Mouse (Mus musculus) cerebellum, adult 9-11 months (tissue): ENCODE results near the gene Smyd3.

Source experiments
- DNase-seq: peaks from one replicate; pipeline ENCODE4 v3.0.0; 2022

Gene Smyd3

DNA sequence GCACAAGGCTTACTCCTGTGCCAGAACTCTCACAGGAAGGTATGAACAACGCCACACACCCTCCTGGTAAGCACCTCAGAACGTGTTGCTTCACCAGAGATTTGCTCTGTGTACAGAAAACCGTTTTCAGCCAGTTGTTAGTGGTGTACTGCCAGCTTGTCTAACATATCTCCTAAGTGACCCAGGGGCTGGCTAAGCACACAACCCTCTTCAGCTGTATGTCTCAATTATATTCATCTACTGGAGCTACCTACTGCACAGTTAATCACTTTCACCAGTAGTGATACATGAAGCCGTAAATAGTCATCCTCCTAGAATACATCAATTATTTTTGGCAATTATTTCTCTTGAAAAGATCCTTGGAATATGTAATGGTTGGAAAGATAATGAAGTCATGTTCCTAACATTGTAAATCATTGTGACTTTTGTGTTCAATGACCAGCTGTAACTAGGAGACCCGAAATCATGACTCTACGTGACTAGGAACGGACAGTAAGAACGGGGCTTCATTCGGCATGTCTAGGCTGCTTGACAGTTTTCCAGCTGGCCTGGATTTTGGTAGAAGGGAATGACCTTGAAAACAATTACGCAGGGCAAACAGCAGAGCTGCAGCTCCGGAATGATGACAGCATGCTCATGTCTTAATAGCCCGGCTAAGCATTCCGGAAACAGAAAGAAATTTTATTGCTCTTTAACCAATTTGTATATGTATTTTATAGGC, 236.3 kb downstream of the Smyd3 start:
- DNase-seq = peak; percentile 6

DNA sequence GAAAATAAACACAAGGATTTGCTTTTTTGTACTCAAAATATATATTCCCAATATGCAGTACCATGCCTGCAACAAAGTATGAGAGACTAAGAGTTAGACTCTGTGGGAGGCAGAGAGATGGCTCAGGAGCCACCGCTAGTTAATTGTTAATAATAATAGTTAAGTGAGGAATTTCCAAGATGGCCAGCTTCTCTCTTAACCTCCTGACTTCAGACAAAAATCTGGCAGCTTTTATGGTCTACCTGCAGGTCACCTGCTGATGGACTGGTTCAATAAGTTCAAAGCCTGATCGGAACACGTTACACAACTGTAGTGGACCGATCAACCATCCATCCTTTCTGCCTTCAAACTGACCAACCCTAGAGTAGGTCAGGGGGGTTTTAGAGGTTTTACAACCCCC, 238.7 kb downstream of the Smyd3 start:
- no peak for DNase-seq

DNA sequence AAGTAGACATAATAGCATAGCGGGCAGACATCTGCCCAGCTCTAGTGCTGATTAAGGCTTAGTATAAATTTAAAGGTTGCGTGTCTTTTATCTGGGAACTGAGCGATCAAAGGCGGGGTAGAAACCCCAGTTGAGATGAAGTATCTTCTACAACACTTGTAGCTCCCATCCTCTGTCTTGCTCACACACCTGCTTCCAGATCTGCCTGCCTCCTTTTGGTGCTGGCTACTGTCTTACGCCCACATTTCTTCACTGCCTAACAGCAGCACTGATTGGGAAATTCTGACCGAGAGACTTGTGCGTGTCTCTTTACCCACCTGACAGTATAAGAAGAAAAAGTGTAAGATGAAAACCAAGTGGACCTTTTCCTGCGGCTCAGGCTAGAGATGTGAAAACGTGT, 240.5 kb downstream of the Smyd3 start:
- DNase-seq = no peak

DNA sequence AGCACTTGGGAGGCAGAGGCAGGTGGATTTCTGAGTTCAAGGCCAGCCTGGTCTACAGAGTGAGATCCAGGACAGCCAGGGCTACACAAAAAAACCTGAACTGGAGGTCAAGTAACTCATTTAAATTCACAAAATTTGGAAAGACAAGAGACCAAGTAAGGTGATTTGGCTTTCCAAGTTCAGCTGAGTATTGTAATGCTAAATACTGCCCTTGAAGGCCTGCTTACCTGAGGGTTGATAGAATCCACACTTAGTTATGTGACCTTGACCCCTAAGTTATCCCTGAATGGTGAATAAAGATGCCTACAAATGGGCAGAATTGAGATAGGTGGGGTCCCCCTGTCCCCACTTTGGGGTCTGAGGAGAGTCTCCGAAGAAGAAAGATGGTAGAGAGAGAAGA, 241.0 kb downstream of the Smyd3 start:
- DNase-seq = no peak

DNA sequence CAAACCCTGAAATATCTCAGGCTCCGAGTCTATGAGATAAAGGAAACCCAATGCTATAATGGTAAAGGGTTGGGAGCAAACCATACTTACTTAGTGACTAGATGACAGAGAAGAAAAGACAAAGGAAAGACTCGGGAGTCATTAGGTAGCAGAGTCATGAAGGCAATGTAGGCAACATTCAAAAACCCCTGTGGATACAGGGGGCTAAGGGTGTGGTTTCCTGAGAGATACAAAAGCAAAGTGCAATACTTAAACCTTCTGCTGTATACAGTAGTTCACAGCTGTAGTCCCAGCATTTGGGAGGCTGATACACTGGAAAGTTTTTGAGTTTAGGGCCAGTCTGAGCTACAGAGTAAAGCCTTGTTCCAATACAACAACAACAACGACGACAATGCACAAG, 244.9 kb downstream of the Smyd3 start:
- no peak for DNase-seq

DNA sequence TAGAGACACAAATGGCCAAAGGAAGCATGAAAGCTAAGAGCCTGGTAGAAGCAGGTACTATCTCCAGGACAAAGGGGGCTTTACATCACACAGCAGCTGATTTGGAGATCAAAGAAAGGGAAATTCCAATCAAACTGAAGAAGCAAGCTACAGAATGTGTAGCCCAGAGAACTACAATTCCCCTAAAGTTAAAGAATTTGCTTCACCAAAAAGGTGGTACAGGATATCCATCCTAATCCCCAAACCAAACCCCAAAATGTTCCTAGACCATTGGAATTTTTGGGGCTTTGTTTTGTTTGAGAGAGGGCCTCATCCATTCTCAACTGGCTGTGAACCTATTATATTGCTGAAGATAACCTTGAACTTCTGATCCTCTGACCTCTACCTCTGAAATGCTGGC, 245.5 kb downstream of the Smyd3 start:
- DNase-seq = no peak

DNA sequence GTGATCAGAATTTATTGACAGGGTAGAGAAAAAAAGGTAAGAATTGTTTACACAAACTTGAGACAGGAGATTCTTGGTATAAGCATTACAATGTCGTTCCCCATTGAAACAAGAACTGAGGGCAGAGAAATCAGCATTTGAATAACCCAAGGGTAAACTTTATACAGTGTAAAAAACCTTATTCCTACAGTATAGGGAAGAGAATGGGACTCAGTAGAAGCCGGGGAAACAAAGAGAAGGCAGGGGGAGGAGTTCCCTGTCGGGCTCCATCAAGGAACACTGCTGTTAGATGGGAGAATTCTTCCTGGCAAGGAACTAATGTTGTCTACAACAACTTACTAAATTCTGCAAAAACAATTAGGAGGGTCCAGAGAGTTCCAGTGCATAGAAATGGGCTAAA, 250.9 kb downstream of the Smyd3 start:
- DNase-seq = no peak

DNA sequence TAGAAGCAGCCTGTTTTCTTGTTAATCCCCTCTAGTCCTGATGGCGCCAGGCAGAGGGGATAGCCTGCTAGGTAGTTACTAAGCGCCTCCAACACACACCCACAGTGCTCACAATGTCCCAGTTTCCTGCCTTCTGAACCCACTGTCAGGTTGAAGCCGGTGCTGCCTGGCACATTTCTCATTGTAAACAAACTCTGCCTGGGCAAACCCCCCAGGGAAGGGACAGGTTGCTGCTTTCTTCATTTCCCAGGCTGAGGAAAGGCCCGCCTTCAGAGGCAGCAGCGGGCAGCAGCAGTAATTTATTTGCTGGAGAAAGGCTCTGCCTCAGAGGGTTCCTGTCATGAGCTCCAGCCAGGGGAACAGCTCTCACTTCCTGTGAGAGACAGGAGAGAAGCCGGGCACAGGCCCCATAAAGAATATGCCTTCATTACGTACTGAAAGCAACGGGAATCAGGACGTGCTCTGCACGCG, 256.3 kb downstream of the Smyd3 start:
- peak; percentile 43 for DNase-seq

DNA sequence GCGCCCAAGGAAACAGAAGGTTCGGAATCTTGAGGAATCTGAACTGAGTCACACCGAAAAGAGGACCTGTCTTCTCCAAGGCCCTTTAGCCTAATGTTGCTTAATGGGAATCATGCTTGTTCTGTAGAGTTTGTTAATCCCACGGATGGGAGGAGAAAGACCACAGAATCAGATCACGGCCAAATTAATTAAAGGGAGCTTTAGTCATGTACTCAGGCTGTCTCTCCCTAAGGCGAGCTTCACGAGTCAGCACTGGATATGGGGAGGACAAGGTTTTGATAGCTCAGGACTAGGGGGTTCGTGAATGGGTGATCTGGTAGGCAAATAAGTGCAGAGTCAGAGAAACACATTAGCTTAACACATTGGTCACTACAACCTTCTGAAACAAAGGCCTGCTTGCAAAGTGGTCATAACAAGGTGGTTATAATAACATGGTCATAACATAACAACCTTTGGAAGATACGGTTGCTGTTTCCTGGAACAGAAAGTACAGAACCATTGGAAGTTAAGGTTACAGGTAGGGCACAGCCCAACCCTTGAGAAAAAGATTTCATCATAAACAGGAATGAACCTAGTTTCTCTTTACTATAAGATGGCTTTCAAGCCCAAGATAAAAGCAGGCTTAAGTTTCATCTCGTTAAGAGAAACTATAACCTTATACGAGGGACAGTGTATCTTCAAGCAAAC, 261.9 kb downstream of the Smyd3 start:
- no peak for DNase-seq

DNA sequence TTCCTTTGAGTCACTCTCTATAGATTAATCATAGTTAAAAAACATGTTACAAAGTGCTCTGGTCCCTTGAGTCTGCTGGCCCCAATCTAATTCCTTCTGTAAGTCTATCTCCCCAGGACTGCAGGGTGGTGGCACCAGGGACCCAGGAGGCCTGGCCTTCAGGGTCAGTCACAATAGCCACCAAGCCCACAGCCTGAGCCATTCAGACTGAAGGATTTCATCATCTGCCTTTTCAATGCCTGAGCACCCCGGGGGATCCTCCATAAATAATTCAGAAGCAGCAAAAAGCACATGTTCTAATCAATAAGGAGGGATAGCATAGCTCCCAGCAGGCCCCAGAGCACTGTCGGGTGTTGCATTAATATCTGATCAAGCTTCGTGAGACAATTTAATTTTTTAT, 263.3 kb downstream of the Smyd3 start:
- DNase-seq = no peak

DNA sequence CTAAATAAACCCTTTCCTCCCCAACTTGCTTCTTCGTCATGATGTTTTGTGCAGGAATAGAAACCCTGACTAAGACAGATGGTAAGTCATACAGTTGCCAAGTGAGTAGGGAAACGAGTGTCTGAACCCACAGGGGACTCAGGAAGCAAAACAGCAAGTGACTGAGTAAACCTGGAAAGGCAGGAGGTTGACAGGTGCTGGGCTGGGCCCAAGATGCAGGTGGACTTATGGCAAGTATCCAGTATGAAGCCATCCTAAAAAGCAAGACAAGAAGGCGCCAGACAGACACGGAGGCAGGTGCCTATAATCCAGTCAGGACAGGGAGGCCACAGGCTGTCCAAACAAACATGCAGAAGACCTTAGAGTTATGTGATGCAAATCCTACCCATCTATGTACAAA, 265.2 kb downstream of the Smyd3 start:
- peak; percentile 74 for DNase-seq

DNA sequence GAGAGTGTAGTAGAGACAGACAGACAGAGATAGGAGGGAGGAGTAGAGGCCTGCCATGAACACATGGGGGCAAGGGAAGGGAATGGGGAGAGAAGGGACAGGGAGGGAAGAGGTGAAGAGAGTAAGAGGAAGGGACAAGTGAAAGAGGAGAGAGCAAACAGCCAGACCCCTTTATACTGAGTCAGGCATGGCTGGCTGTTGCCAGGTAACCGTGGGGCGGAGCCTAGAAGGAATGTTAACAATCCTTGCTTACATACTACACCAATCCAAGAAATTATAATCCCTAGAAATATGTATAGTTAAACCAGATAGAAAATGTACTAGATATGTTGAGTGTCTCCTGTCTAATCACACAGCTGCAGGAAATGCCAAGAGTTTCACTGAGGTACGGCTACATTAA, 267.5 kb downstream of the Smyd3 start:
- DNase-seq = no peak

DNA sequence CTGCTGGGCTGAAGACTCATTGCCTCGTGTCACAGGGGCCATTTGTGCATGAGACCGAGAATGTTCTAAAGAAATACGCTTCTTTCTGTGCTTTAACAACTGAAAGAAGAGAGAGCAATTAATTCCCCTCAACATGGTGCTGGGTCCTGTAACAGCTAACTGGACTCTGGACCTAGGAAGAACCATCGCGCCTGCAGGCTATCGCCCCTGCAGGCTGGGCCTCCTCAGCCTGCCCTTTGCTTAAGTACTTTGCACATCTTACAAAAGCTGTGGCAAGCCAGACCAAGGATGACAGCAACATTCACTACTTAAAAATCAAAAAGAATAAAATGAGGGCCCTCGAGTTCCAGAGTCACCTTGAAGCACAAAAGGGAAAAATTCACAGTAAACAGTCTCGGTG, 274.3 kb downstream of the Smyd3 start:
- no peak for DNase-seq

DNA sequence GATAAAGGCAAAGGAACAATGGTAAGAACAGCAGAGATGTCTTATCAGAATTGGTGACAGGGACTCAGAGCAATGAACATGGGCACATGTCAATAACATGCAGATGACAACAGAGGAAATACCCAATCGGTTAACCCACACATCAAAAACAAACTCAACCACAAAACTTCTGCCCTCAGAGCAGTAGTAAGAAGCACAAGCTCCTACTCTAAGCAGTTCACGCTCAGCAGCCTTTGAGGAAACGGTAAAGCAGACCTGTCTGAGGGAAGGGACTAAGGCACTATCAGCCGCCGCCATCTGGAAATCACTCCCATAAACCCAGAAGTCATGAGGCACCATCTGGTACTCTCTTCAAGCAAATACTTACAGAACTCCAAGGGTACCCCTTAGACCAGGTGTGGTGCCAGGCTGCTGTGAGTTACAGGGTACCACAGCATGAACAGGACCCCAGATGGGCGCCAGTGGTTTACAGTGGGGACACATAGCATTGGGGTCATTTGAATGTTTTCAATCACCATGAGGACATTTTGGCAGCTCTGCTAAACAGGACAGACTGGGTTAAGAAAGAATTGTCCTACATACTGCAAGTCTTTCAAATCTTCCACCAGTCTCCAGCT, 277.1 kb downstream of the Smyd3 start:
- DNase-seq = no peak

DNA sequence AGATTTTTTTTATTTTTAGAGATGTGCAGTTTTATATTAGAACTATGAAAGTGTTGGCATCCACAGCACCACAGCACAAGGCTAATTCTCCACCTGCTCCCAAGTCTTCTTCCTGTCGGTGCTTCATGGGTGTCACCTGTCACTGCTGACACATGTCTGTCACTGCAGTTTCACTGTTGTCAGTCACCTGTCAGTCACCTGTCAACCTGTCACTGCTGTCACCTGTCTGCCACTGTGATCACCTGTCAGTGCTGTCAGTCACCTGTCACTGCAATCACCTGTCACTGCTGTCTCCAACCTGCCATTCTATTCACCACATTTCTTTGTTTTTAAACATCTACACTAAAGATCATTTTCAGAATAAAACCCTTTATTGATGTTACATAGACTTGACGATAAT, 279.2 kb downstream of the Smyd3 start:
- DNase-seq = no peak

DNA sequence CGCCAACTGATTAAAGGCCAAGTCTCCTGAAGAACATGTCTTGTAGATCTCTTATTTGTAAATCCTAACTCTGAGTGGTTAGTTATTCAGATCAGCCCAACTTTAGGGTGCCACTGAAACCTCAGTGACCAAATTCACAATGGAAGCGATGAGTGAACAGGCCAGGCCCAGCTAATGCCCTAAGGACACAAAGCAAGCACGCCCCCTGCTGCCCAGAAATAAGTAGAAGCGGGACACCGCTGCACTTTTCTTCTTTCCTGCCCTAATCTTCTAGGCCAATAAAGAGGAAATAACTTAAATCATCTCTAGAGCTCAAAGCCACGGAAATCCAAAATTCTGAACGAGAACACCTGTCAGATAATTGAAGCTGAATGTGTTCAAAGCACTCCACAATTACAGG, 279.9 kb downstream of the Smyd3 start:
- no peak for DNase-seq

DNA sequence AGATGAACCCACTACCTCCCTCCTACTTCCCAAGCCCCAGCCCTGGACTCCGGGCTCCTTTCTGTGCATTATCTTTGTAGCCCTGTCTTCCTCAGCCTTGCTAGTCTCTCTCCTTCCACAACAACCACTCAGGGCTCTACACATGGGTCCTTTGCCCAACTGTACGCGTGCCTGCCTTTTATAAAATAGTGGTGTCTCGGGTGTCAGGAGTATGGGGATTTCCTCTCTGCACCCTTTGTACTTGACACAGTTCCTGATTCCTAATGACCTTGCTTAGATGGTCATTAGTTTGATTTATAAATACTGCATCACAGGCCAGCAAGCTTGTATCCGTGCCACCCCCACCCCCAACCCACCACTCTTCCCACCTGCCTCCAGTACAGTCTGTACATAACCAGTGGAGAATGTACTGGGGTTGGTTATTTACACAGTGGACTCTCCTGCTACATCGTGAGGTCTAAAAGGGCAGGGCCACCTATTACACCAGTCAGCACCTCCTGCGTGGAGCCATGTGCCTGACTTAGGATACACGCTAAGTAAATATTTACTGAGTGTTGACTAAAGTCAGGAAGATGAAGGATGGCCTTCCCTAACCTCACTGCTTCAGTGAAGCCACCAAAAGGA, 281.5 kb downstream of the Smyd3 start:
- no peak for DNase-seq

DNA sequence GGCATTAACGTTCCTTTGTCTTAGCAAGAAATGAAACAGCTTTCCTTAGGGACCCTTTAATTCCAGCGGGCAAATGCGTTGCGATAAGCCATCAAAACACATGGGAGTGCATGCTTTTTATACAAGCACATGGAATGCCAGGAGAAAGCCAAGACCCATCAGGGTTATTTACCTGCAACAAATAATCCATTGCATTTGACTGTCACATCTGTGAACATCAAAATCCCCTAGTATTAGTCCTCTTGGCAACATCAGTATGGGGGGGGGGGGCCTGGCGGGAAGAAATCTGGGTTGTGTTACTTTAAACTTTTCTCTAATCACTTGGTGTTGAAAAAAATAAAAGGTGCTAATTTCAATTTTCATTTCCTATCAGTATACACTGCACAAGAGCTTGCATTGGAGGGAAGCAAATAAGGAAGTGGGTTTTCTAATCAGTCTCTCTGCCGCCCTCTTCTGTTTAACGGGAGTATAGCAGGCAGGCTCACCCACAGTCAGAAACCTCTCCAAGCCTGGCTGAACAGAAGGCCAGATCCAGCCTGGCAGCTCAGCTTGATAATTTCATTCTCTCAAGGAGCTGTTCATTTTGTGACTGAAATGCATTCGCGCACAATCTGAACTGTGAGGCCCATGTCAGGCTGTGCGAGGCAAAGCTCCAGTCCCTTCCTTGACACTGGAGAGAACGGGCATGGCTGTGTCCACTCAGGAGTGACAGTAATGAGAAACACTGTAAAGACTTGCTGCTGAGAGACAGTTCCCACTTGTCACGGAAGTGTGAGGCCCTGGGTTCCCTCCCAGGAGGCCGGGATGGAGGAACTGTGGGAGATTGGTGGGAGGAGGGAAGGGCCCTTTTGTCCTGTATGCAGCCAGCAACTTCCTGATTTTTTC, 285.8 kb downstream of the Smyd3 start:
- peak; percentile 85 for DNase-seq

DNA sequence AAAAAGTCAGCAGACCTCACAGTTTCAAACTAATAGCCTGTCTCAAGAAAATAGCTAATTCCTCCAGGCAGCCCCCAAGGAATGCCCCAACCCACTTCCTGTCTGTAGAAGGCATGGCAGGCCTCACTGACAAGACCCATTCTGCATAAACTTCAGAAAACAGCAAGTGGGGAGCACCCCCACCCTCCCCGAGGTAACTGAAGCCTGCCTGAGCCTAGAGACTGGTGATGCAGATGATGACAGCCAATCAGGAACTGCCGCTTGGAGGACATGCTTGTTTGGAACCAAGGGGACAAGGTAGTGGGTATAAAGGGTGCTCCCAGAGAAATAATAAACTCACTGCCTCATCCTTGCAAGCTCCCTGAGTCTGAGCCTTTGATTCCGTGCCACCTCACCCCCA, 288.3 kb downstream of the Smyd3 start:
- no peak for DNase-seq

DNA sequence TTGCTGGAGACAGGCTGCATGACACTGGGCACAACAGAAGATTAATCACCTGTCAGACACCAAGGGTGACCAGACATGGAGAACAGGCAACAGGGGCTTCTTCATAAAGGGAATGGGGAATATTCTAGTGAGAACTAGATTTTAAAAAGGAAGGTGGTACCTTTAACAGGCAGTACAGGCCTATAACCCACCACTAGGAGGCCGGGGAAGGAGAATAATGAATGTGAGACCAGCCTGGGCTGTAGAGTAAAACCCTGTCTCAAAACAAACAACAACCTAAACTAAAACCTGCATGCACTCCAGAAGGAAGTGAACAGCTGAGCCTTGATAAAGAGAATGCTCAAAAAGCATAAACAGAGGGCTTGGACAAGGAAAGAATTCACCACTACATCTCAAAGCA, 297.6 kb downstream of the Smyd3 start:
- no peak for DNase-seq

DNA sequence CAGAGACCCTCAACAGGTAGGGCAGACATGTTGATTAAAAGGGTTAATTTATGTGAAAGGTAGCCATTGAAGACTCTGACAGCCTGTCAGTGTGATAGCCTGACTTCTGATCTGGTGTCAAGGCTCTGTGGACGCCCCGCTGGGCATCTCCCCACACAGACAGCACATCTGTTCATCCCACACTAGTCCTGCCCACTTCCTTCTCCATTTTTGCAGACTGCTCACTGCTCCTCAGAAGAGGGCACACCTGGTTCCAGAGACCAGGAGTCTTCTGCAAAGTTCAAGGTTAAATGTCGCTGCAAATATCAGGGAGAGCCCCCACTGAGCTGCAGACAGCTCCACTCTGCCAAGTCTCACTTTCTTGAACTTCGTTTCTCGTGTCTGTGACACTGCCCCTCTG, 299.8 kb downstream of the Smyd3 start:
- DNase-seq = no peak

DNA sequence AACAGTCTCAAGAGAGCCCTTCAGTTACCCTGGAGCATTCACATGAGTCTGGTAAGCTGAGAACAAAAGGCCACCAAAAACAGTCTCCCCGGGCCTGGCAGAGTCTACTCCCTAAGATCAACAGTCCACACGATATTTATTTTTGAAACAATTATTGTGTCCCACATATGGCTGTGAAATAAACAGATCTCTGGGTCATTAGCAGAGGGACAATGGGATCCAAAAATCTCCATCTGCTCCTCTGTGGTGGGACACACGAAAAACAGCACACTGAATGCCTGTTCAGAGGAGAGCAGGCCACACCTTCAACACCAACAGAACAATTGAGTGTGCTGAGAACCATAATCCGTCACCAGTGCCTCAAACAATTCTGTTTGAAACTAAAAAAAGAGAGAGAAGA, 300.8 kb downstream of the Smyd3 start:
- DNase-seq = peak; percentile 35

DNA sequence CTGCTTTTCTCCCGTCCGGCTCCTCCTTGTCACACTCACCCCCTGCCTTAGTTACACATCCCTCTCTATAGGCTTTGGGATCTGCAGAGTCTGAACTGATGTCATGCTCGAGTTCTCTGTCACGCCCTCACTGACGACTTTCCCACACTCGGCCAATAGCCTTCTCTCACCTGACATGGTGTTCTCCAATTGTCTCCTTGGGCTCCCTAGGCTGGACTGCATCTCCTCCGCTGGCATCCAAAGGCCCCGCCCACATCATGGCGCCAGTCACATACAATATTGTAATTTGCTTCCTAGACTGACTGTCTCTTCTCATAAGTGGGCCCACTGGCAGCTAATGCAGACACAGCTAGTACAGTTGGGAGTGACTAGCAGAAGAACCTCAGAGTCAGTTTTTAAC, 304.5 kb downstream of the Smyd3 start:
- no peak for DNase-seq
